Mouse (Mus musculus) limb, embryonic 11.5 days (tissue): ENCODE results near the gene St8sia1. TPM values are rescaled to one million over a fixed set of nuclear protein-coding genes. Genes with fewer than 3 reads are reported as not detected.

Experiments used
- ATAC-seq: fragments of 200-750 bp; cut with Nextera tagmentation; 2 replicates; pipeline ENCODE4 v1.8.0; 2017; ENCODE audit warnings: low read depth; ENCODE audit not compliant: insufficient number of reproducible peaks, low FRiP score, low TSS enrichment
- DNase-seq: peaks from one replicate; pipeline ENCODE4 v3.0.0-alpha.2; 2015; ENCODE audit warnings: low spot score
- H3K27ac ChIP-seq: fragments of 300-500 bp; sonication (generic); replicated peaks from 2 replicates; pipeline ENCODE4 v1.5.1; 2014; ENCODE audit warnings: low read depth, mild to moderate bottlenecking, low read length
- H3K27me3 ChIP-seq: fragments of 300-500 bp; sonication (generic); 2 replicates; pipeline ENCODE4 v1.6.1; 2014; ENCODE audit warnings: mild to moderate bottlenecking, low read length, mixed read lengths; ENCODE audit not compliant: control insufficient read depth, insufficient read depth
- H3K36me3 ChIP-seq: fragments of 300-500 bp; sonication (generic); 2 replicates; pipeline ENCODE4 v1.6.1; 2014; ENCODE audit warnings: mild to moderate bottlenecking, low read length, moderate library complexity, mixed read lengths; ENCODE audit not compliant: control insufficient read depth, insufficient read depth
- H3K4me1 ChIP-seq: fragments of 300-500 bp; sonication (generic); 2 replicates; pipeline ENCODE4 v1.6.1; 2014; ENCODE audit warnings: low read length, mixed read lengths; ENCODE audit not compliant: control insufficient read depth, insufficient read depth
- H3K4me2 ChIP-seq: fragments of 300-500 bp; sonication (generic); 2 replicates; pipeline ENCODE4 v1.6.1; 2014; ENCODE audit warnings: low read depth, mild to moderate bottlenecking, moderate library complexity; ENCODE audit not compliant: severe bottlenecking
- H3K4me3 ChIP-seq: fragments of 300-500 bp; sonication (generic); 2 replicates; pipeline ENCODE4 v1.5.1; 2014; ENCODE audit warnings: low read depth, low read length
- H3K9ac ChIP-seq: fragments of 300-500 bp; sonication (generic); 2 replicates; pipeline ENCODE4 v1.6.1; 2014; ENCODE audit warnings: mild to moderate bottlenecking, low read length
- H3K9me3 ChIP-seq: fragments of 300-500 bp; sonication (generic); 2 replicates; pipeline ENCODE4 v1.6.1; 2016; ENCODE audit warnings: low read length; ENCODE audit not compliant: control insufficient read depth
- WGBS: fragments of 180-500 bp; shearing (Covaris S2); extraction: QIAGEN DNeasy Blood & Tissue Kit; methylation state at CpG from one replicate; pipeline ENCODE4 v1.1.7; 2014; 5-methylcytosine and 5-hydroxymethylcytosine counted together
- polyA plus RNA-seq: library from polyadenylated mRNA; unstranded; fragments of >200 nt; fragmentation: Nextera tagmentation; extraction: Ambion mirVana; gene quantifications from 2 replicates; pipeline ENCODE4 v1.2.1, GENCODE M21; 2014

The St8sia1 gene
- polyA plus RNA-seq, 1 experiment from 2014 or later = 0.67 TPM

GRCm38 (mm10) chr6:142773566-142773965 lies 190.7 kb downstream of the St8sia1 start:
- WGBS = 88% methylated on average over 5 of the region's 5 CpGs
- ATAC-seq = no peak
- H3K4me1 ChIP-seq = no peaks in the 10 kb centered on the region

GRCm38 (mm10) chr6:142771643-142772042 lies 192.6 kb downstream of the St8sia1 start:
- no peaks in the 10 kb centered on the region for H3K27me3 ChIP-seq
- no peaks in the 10 kb centered on the region for H3K9me3 ChIP-seq
- WGBS = 91% methylated on average over 4 of the region's 4 CpGs
- ATAC-seq (no peak; the same call in 1 of the 2 replicates), DNase-seq (no peak)
- no peak overlapping the region for H3K9ac ChIP-seq
- no peak overlapping the region for H3K4me3 ChIP-seq
- peaks cover 27% of the 10 kb centered on the region for H3K36me3 ChIP-seq
- no peak overlapping the region for H3K27ac ChIP-seq
- H3K4me1 ChIP-seq = no peaks in the 10 kb centered on the region
- no peak overlapping the region for H3K4me2 ChIP-seq

More at GRCm38 (mm10) chr6:142773566-142773965, 190.7 kb downstream of the St8sia1 start:
- no peak overlapping the region for H3K27ac ChIP-seq
- H3K27me3 ChIP-seq = no peaks in the 10 kb centered on the region
- no peak overlapping the region for H3K4me3 ChIP-seq
- DNase-seq = no peak
- no peak overlapping the region for H3K4me2 ChIP-seq
- no peaks in the 10 kb centered on the region for H3K9me3 ChIP-seq
- H3K36me3 ChIP-seq = peaks cover 23% of the 10 kb centered on the region
- H3K9ac ChIP-seq = no peak overlapping the region

Other genes with a start within 250 kb of the St8sia1 start
- 84.5 and 91.9 TPM in 2 replicates for gene Cmas, start 207.8 kb downstream of the St8sia1 start, polyA plus RNA-seq
- not detected in 2 replicates for gene Sult6b2, start 159.9 kb downstream of the St8sia1 start, polyA plus RNA-seq
- 29.2 and 29.5 TPM in 2 replicates for gene C2cd5, start 135.7 kb upstream of the St8sia1 start, polyA plus RNA-seq
- gene Etnk1, start 202.8 kb upstream of the St8sia1 start, polyA plus RNA-seq = 21.8 and 24.5 TPM in 2 replicates